Comparison of ENCODE assay signal across 14 mouse cellular contexts in genomic region chr17:50557566-50558238, GRCm38 (mm10). TPM values are rescaled to one million over a fixed set of nuclear protein-coding genes. Genes with fewer than 3 reads are reported as not detected.
A peak's percentile ranks its signal among the peaks of the same experiment; 100 is the strongest.
DNase-seq lines count a peak whose midpoint lies in the region; ATAC-seq and TF ChIP-seq lines count a peak whose summit lies in the region.
"Had no signal": no experiment of that assay in that cellular context is flagged by ENCODE, and none has a peak within 500 bp of the region (broad histone marks: within the 10 kb centered on the region; RNA-seq: fewer than 3 reads in every experiment).

No protein-coding gene starts in this region.

- no peak for TF ChIP-seq EP300 in CH12.LX (IDR thresholded peaks at IDR 0.05; ENCODE audit: low read length)

- H3K27me3 ChIP-seq in embryonic facial prominence, embryonic 14.5 days (replicated peaks; ENCODE audit: control insufficient read depth, insufficient read depth, low read length) = no peaks in the 10 kb centered on the region
- no peaks in the 10 kb centered on the region for H3K27me3 ChIP-seq in embryonic facial prominence, embryonic 10.5 days (replicated peaks; ENCODE audit: low read depth, poor library complexity, severe bottlenecking)
- H3K27me3 ChIP-seq in kidney, postnatal 0 days (ENCODE audit: insufficient read depth, low read length) = no peaks in the 10 kb centered on the region
- no peaks in the 10 kb centered on the region for H3K27me3 ChIP-seq in kidney, embryonic 14.5 days (ENCODE audit: control insufficient read depth, insufficient read depth, low read length)
- H3K27me3 ChIP-seq in CH12.LX (replicated peaks) = no peaks in the 10 kb centered on the region
- H3K27me3 ChIP-seq: forebrain, embryonic 15.5 days; intestine, embryonic 15.5 days; liver, embryonic 12.5 days; megakaryocyte, embryonic 14.5 days had no signal

- peak; percentile 7 for TF ChIP-seq RAD21 in CH12.LX (IDR thresholded peaks at IDR 0.05; ENCODE audit: low read depth, low read length)

- H3K36me3 ChIP-seq in embryonic facial prominence, embryonic 14.5 days (ENCODE audit: control insufficient read depth, insufficient read depth, low read length) = no peaks in the 10 kb centered on the region
- H3K36me3 ChIP-seq in embryonic facial prominence, embryonic 10.5 days (replicated peaks) = no peaks in the 10 kb centered on the region
- no peaks in the 10 kb centered on the region for H3K36me3 ChIP-seq in kidney, postnatal 0 days (ENCODE audit: insufficient read depth, low read length)
- no peaks in the 10 kb centered on the region for H3K36me3 ChIP-seq in kidney, embryonic 14.5 days (ENCODE audit: control insufficient read depth, insufficient read depth, low read length)
- peaks cover 0 to 3% of the 10 kb centered on the region in 2 experiments for H3K36me3 ChIP-seq in CH12.LX (replicated peaks in 1 of 2; ENCODE audit: control insufficient read depth in 1 of 2, insufficient read depth in 1 of 2, low read length in 1 of 2)
- H3K36me3 ChIP-seq: forebrain, embryonic 15.5 days; intestine, embryonic 15.5 days; liver, embryonic 12.5 days had no signal

- ATAC-seq in embryonic facial prominence, embryonic 14.5 days (ENCODE audit: low read depth) = no peak
- no peak for ATAC-seq in kidney, postnatal 0 days (replicated peaks; ENCODE audit: low FRiP score, low read depth)
- no peak for ATAC-seq in kidney, embryonic 14.5 days (ENCODE audit: low FRiP score, low TSS enrichment)
- ATAC-seq: forebrain, embryonic 15.5 days; intestine, embryonic 15.5 days; liver, embryonic 12.5 days had no signal

- dilution Hi-C loops in CH12.LX (cut with MboI; ENCODE audit: extremely low pct_ligation_motif_present, extremely low pct_unique_long_range_greater_than_20kb, low sequenced_read_pairs) = no loop called here

- H3K9ac ChIP-seq in embryonic facial prominence, embryonic 14.5 days (ENCODE audit: low read depth, low read length) = no peak overlapping the region
- no peak overlapping the region for H3K9ac ChIP-seq in kidney, postnatal 0 days (ENCODE audit: low read depth, low read length)
- H3K9ac ChIP-seq in kidney, embryonic 14.5 days (ENCODE audit: low read depth, low read length) = no peak overlapping the region
- H3K9ac ChIP-seq in CH12.LX (ENCODE audit: insufficient read depth, low read depth) = no peak overlapping the region
- H3K9ac ChIP-seq: forebrain, embryonic 15.5 days; intestine, embryonic 15.5 days; liver, embryonic 12.5 days had no signal

- no peak for TF ChIP-seq POLR2A in CH12.LX (IDR thresholded peaks at IDR 0.05; ENCODE audit: low read depth, low read length)

- 68% methylated on average over 12 of the region's 12 CpGs for WGBS in embryonic facial prominence, embryonic 14.5 days
- WGBS in embryonic facial prominence, embryonic 10.5 days = 88% methylated on average over 12 of the region's 12 CpGs
- WGBS in kidney, postnatal 0 days = 74% methylated on average over 12 of the region's 12 CpGs
- WGBS in kidney, embryonic 14.5 days = 84% methylated on average over 12 of the region's 12 CpGs

- TF ChIP-seq CTCF in kidney, postnatal 0 days (IDR thresholded peaks at IDR 0.05; ENCODE audit: low read depth) = peak; percentile 40; the same call in 1 of the 2 replicates
- peak in 1 of 2 experiments; percentile 24; a peak in 2 of 4 replicates for TF ChIP-seq CTCF in CH12.LX (conservative IDR thresholded peaks at IDR 0.05 in 1 of 2, IDR thresholded peaks at IDR 0.05 in 1 of 2; ENCODE audit: low read depth in 2 of 2, low read length in 2 of 2)

- H3K4me3 ChIP-seq in embryonic facial prominence, embryonic 14.5 days (ENCODE audit: low read depth, low read length) = no peak overlapping the region
- no peak overlapping the region for H3K4me3 ChIP-seq in embryonic facial prominence, embryonic 10.5 days
- no peak overlapping the region for H3K4me3 ChIP-seq in kidney, postnatal 0 days (replicated peaks; ENCODE audit: low read depth, low read length)
- no peak overlapping the region for H3K4me3 ChIP-seq in kidney, embryonic 14.5 days (ENCODE audit: low read length)
- no peak overlapping the region for H3K4me3 ChIP-seq in CH12.LX (replicated peaks in 1 of 3; ENCODE audit: low read depth in 2 of 3, low read length in 2 of 3, poor library complexity in 1 of 3)
- H3K4me3 ChIP-seq in brown adipose tissue, adult 24 weeks (ENCODE audit: insufficient read depth, low read depth, low read length) = peak overlapping the region; percentile 9; the same call in 1 of the 2 replicates
- H3K4me3 ChIP-seq: forebrain, embryonic 15.5 days; intestine, embryonic 15.5 days; liver, embryonic 12.5 days; megakaryocyte, embryonic 14.5 days had no signal

- no peaks in the 10 kb centered on the region; the same call in 1 of the 2 replicates for H3K79me2 ChIP-seq in CH12.LX (replicated peaks; ENCODE audit: control insufficient read depth, extremely low read depth, insufficient read depth, poor library complexity, severe bottlenecking)

- in situ Hi-C loops in CH12.LX (cut with MboI; ENCODE audit: low pct_ligation_motif_present, low pct_unique_long_range_greater_than_20kb, low sequenced_read_pairs) = no loop called here

- H3K27ac ChIP-seq in embryonic facial prominence, embryonic 14.5 days (replicated peaks; ENCODE audit: low read depth, low read length) = no peak overlapping the region
- no peak overlapping the region for H3K27ac ChIP-seq in embryonic facial prominence, embryonic 10.5 days (replicated peaks)
- H3K27ac ChIP-seq in kidney, postnatal 0 days = no peak overlapping the region
- no peak overlapping the region for H3K27ac ChIP-seq in kidney, embryonic 14.5 days (ENCODE audit: low read depth, low read length)
- H3K27ac ChIP-seq in CH12.LX (ENCODE audit: insufficient read depth, low read depth) = no peak overlapping the region
- H3K27ac ChIP-seq in brown adipose tissue, adult 24 weeks (replicated peaks; ENCODE audit: low read depth, low read length) = no peak overlapping the region
- H3K27ac ChIP-seq: forebrain, embryonic 15.5 days; intestine, embryonic 15.5 days; liver, embryonic 12.5 days had no signal

- no peaks in the 10 kb centered on the region for H3K9me3 ChIP-seq in embryonic facial prominence, embryonic 14.5 days (ENCODE audit: control insufficient read depth, low read length)
- H3K9me3 ChIP-seq in embryonic facial prominence, embryonic 10.5 days = no peaks in the 10 kb centered on the region
- H3K9me3 ChIP-seq in kidney, postnatal 0 days (replicated peaks; ENCODE audit: low read length) = no peaks in the 10 kb centered on the region
- no peaks in the 10 kb centered on the region for H3K9me3 ChIP-seq in kidney, embryonic 14.5 days (ENCODE audit: control insufficient read depth, low read length)
- H3K9me3 ChIP-seq in CH12.LX (replicated peaks; ENCODE audit: low read length) = no peaks in the 10 kb centered on the region
- H3K9me3 ChIP-seq: forebrain, embryonic 15.5 days; intestine, embryonic 15.5 days; liver, embryonic 12.5 days; megakaryocyte, embryonic 14.5 days had no signal

- H3K4me2 ChIP-seq in embryonic facial prominence, embryonic 14.5 days (ENCODE audit: low read depth, low read length) = no peak overlapping the region
- no peak overlapping the region for H3K4me2 ChIP-seq in kidney, postnatal 0 days (ENCODE audit: low read length)
- H3K4me2 ChIP-seq in kidney, embryonic 14.5 days (replicated peaks; ENCODE audit: low read depth, low read length) = no peak overlapping the region
- H3K4me2 ChIP-seq in CH12.LX (ENCODE audit: insufficient read depth, low read depth, poor library complexity, severe bottlenecking) = no peak overlapping the region
- H3K4me2 ChIP-seq: forebrain, embryonic 15.5 days; intestine, embryonic 15.5 days; liver, embryonic 12.5 days had no signal

- no peaks in the 10 kb centered on the region for H3K4me1 ChIP-seq in embryonic facial prominence, embryonic 14.5 days (ENCODE audit: control insufficient read depth, insufficient read depth, low read length)
- 0 out of 2 replicates have a peak, but pooled peaks cover 9% of the 10 kb centered on the region for H3K4me1 ChIP-seq in embryonic facial prominence, embryonic 10.5 days
- H3K4me1 ChIP-seq in kidney, postnatal 0 days (replicated peaks; ENCODE audit: insufficient read depth, low read length) = no peaks in the 10 kb centered on the region
- no peaks in the 10 kb centered on the region for H3K4me1 ChIP-seq in kidney, embryonic 14.5 days (ENCODE audit: control insufficient read depth, insufficient read depth, low read length)
- no peaks in the 10 kb centered on the region for H3K4me1 ChIP-seq in CH12.LX (ENCODE audit: control insufficient read depth in 1 of 2, insufficient read depth in 2 of 2)
- H3K4me1 ChIP-seq in brown adipose tissue, adult 24 weeks (ENCODE audit: control insufficient read depth, insufficient read depth, insufficient read length, low read length) = no peaks in the 10 kb centered on the region
- H3K4me1 ChIP-seq: forebrain, embryonic 15.5 days; megakaryocyte, embryonic 14.5 days had no signal

- peak; percentile 51 for DNase-seq in embryonic facial prominence, embryonic 14.5 days (ENCODE audit: low spot score)
- DNase-seq in embryonic facial prominence, embryonic 10.5 days (ENCODE audit: low spot score) = no peak
- peak; percentile 25 for DNase-seq in kidney, postnatal 0 days (ENCODE audit: low spot score)
- DNase-seq in CH12.LX (ENCODE audit: extremely low read depth) (no peak), MN1 (ENCODE audit: low spot score) (no peak)
- no peak for DNase-seq in urinary bladder, adult 2 months (ENCODE audit: low spot score)
- DNase-seq: cerebellum, adult 11 months; heart, postnatal 10 days had no signal

TF ChIP-seq in CH12.LX, 34 proteins besides CTCF, POLR2A, EP300 and RAD21:
- no peak for TF ChIP-seq NELFE (IDR thresholded peaks at IDR 0.05; ENCODE audit: low read depth, low read length)
- TF ChIP-seq IRF4 (IDR thresholded peaks at IDR 0.05; ENCODE audit: low read depth, low read length) = no peak
- TF ChIP-seq TBP (conservative IDR thresholded peaks at IDR 0.05; ENCODE audit: low read depth, low read length) = no peak
- no peak for TF ChIP-seq MAFK (IDR thresholded peaks at IDR 0.05; ENCODE audit: insufficient replicate concordance, low read length)
- TF ChIP-seq MYC (IDR thresholded peaks at IDR 0.05; ENCODE audit: low read depth, low read length) = no peak
- 0 out of 2 replicates have a peak, but pooled peaks have one; percentile 4 for TF ChIP-seq SMC3 (IDR thresholded peaks at IDR 0.05; ENCODE audit: low read depth, low read length)
- TF ChIP-seq ETS1 (conservative IDR thresholded peaks at IDR 0.05; ENCODE audit: low read depth, low read length) = no peak

RNA-seq across cellular contexts. Expression of gene Plcl2, which starts 48.5 kb away (rescaled TPM):
- polyA plus RNA-seq in embryonic facial prominence, embryonic 14.5 days (2014; fragmentation: Nextera tagmentation; extraction: Ambion mirVana) = 5.9 and 6.4 TPM in 2 replicates
- 5.1 and 6.0 TPM in 2 replicates for polyA plus RNA-seq in embryonic facial prominence, embryonic 10.5 days (2016; fragmentation: Nextera tagmentation; extraction: Ambion mirVana)
- polyA plus RNA-seq in kidney, postnatal 0 days (2015; fragmentation: Nextera tagmentation; extraction: Ambion mirVana) = 2.0 and 2.7 TPM in 2 replicates
- polyA plus RNA-seq in kidney, embryonic 14.5 days (2014; fragmentation: Nextera tagmentation; extraction: Ambion mirVana) = 3.1 and 5.6 TPM in 2 replicates
- total RNA-seq in CH12.LX (2012; rRNA removed) (11.7 and 16.6 TPM in 2 replicates), CH12.LX (2014; rRNA removed) (12.7 and 12.9 TPM in 2 replicates)
- polyA plus RNA-seq in CH12.LX (2012; ENCODE audit: insufficient read length, low read depth) = 9.0 and 9.3 TPM in 2 replicates
- 1.4 and 1.5 TPM in 2 replicates for polyA plus RNA-seq in brown adipose tissue, adult 24 weeks (2012; ENCODE audit: insufficient read depth, insufficient read length, missing spikeins)
- 2.4 and 3.7 TPM in 2 replicates for polyA plus RNA-seq in urinary bladder, adult 2 months (2012; rRNA removed)

Comparison
In these comparisons a context has a peak if more than half of its experiments do, and no peak if none do; other contexts are left out.
1. DNase-seq: peak in embryonic facial prominence, embryonic 14.5 days (single experiment) and kidney, postnatal 0 days (single experiment); none in embryonic facial prominence, embryonic 10.5 days (single experiment), CH12.LX (single experiment), urinary bladder, adult 2 months (single experiment) and MN1 (single experiment).